13 mouse cellular contexts compared by ENCODE assay signal in genomic region chr19:18255074-18255684, GRCm38 (mm10).
DNase-seq lines count a peak whose midpoint lies in the region; ATAC-seq and TF ChIP-seq lines count a peak whose summit lies in the region.
"Had no signal": no experiment of that assay in that cellular context is flagged by ENCODE, and none has a peak within 500 bp of the region (broad histone marks: within the 10 kb centered on the region; RNA-seq: fewer than 3 reads in every experiment).

No protein-coding gene starts in this region.

- no peaks in the 10 kb centered on the region for H3K9me3 ChIP-seq in kidney, postnatal 0 days (replicated peaks; ENCODE audit: low read length)
- H3K9me3 ChIP-seq in forebrain, embryonic 14.5 days (replicated peaks; ENCODE audit: control insufficient read depth, low read length) = no peaks in the 10 kb centered on the region
- no peaks in the 10 kb centered on the region for H3K9me3 ChIP-seq in limb, embryonic 12.5 days
- no peaks in the 10 kb centered on the region for H3K9me3 ChIP-seq in stomach, embryonic 16.5 days (replicated peaks; ENCODE audit: control insufficient read depth, low read length)
- no peaks in the 10 kb centered on the region for H3K9me3 ChIP-seq in heart, embryonic 11.5 days (replicated peaks; ENCODE audit: control insufficient read depth, low read length)
- H3K9me3 ChIP-seq: heart, embryonic 10.5 days had no signal

- no peak for ATAC-seq in kidney, postnatal 0 days (replicated peaks; ENCODE audit: low FRiP score, low read depth)
- no peak for ATAC-seq in forebrain, embryonic 14.5 days
- ATAC-seq in limb, embryonic 12.5 days (ENCODE audit: insufficient number of reproducible peaks, insufficient read depth, low FRiP score, low TSS enrichment, low read depth) = no peak
- ATAC-seq in stomach, embryonic 16.5 days (ENCODE audit: insufficient read depth, low FRiP score) = no peak
- no peak for ATAC-seq in heart, embryonic 11.5 days (replicated peaks; ENCODE audit: insufficient number of reproducible peaks, low FRiP score, low TSS enrichment)
- ATAC-seq in megakaryocyte progenitor cell, adult 5-6 weeks (replicated peaks; ENCODE audit: poor library complexity) = no peak

- 0 out of 2 replicates have a peak overlapping the region, but pooled peaks have one; percentile 28 for H3K9ac ChIP-seq in kidney, postnatal 0 days (ENCODE audit: low read depth, low read length)
- H3K9ac ChIP-seq in forebrain, embryonic 14.5 days (ENCODE audit: low read length) = no peak overlapping the region
- no peak overlapping the region for H3K9ac ChIP-seq in limb, embryonic 12.5 days (replicated peaks)
- H3K9ac ChIP-seq in stomach, embryonic 16.5 days (ENCODE audit: low read length) = no peak overlapping the region
- H3K9ac ChIP-seq in heart, embryonic 11.5 days (ENCODE audit: low read depth, low read length) = no peak overlapping the region

- H3K4me1 ChIP-seq in kidney, postnatal 0 days (replicated peaks; ENCODE audit: insufficient read depth, low read length) = no peaks in the 10 kb centered on the region
- no peaks in the 10 kb centered on the region for H3K4me1 ChIP-seq in forebrain, embryonic 14.5 days (ENCODE audit: control insufficient read depth, insufficient read depth, low read length)
- H3K4me1 ChIP-seq in limb, embryonic 12.5 days (replicated peaks) = no peaks in the 10 kb centered on the region; the same call in 1 of the 2 replicates
- H3K4me1 ChIP-seq in stomach, embryonic 16.5 days (ENCODE audit: control insufficient read depth, insufficient read depth, low read length) = no peaks in the 10 kb centered on the region
- H3K4me1 ChIP-seq in heart, embryonic 11.5 days (ENCODE audit: control insufficient read depth, insufficient read depth, low read length) = no peaks in the 10 kb centered on the region
- H3K4me1 ChIP-seq: heart, embryonic 10.5 days; megakaryocyte, embryonic 14.5 days had no signal

- no peak overlapping the region for H3K4me3 ChIP-seq in kidney, postnatal 0 days (replicated peaks; ENCODE audit: low read depth, low read length)
- H3K4me3 ChIP-seq in forebrain, embryonic 14.5 days (ENCODE audit: low read depth, low read length) = no peak overlapping the region
- no peak overlapping the region for H3K4me3 ChIP-seq in limb, embryonic 12.5 days (replicated peaks)
- H3K4me3 ChIP-seq in stomach, embryonic 16.5 days (replicated peaks; ENCODE audit: low read length) = peak overlapping the region; percentile 18; the same call in 1 of the 2 replicates
- no peak overlapping the region for H3K4me3 ChIP-seq in heart, embryonic 11.5 days (ENCODE audit: low read depth, low read length)
- H3K4me3 ChIP-seq: heart, embryonic 10.5 days; megakaryocyte, embryonic 14.5 days had no signal

- H3K36me3 ChIP-seq in kidney, postnatal 0 days (ENCODE audit: insufficient read depth, low read length) = no peaks in the 10 kb centered on the region
- no peaks in the 10 kb centered on the region for H3K36me3 ChIP-seq in forebrain, embryonic 14.5 days (ENCODE audit: control insufficient read depth, insufficient read depth, low read length)
- no peaks in the 10 kb centered on the region for H3K36me3 ChIP-seq in limb, embryonic 12.5 days
- H3K36me3 ChIP-seq in stomach, embryonic 16.5 days (ENCODE audit: control insufficient read depth, insufficient read depth, low read length) = no peaks in the 10 kb centered on the region
- no peaks in the 10 kb centered on the region for H3K36me3 ChIP-seq in heart, embryonic 11.5 days (ENCODE audit: control insufficient read depth, insufficient read depth, low read length)
- H3K36me3 ChIP-seq: heart, embryonic 10.5 days had no signal

- 43% methylated on average over 14 of the region's 14 CpGs for WGBS in kidney, postnatal 0 days
- WGBS in forebrain, embryonic 14.5 days = 64% methylated on average over 14 of the region's 14 CpGs
- 60% methylated on average over 14 of the region's 14 CpGs for WGBS in limb, embryonic 12.5 days
- 55% methylated on average over 14 of the region's 14 CpGs for WGBS in stomach, embryonic 16.5 days
- 82% methylated on average over 14 of the region's 14 CpGs for whole genome bisulfite sequencing in heart, embryonic 11.5 days (ENCODE audit: insufficient replicate concordance)

- H3K27ac ChIP-seq in kidney, postnatal 0 days = no peak overlapping the region
- H3K27ac ChIP-seq in forebrain, embryonic 14.5 days (ENCODE audit: low read depth, low read length) = no peak overlapping the region
- no peak overlapping the region for H3K27ac ChIP-seq in limb, embryonic 12.5 days
- no peak overlapping the region for H3K27ac ChIP-seq in stomach, embryonic 16.5 days (ENCODE audit: low read length)
- no peak overlapping the region for H3K27ac ChIP-seq in heart, embryonic 11.5 days (ENCODE audit: low read depth, low read length)
- H3K27ac ChIP-seq: heart, embryonic 10.5 days had no signal

- peak; percentile 49 for DNase-seq in kidney, postnatal 0 days (ENCODE audit: low spot score)
- no peak for DNase-seq in kidney, adult 8-10 months
- peak; percentile 7 for DNase-seq in forebrain, embryonic 14.5 days (ENCODE audit: low spot score)
- no peak for DNase-seq in layer of hippocampus, adult 8-10 months (ENCODE audit: low spot score in 2 of 2)
- DNase-seq: cerebellum, postnatal 36 days; kidney, postnatal 36 days had no signal

- no peaks in the 10 kb centered on the region for H3K27me3 ChIP-seq in kidney, postnatal 0 days (ENCODE audit: insufficient read depth, low read length)
- H3K27me3 ChIP-seq in forebrain, embryonic 14.5 days (replicated peaks; ENCODE audit: control insufficient read depth, insufficient read depth, low read length) = no peaks in the 10 kb centered on the region
- H3K27me3 ChIP-seq in limb, embryonic 12.5 days = no peaks in the 10 kb centered on the region
- H3K27me3 ChIP-seq in stomach, embryonic 16.5 days (ENCODE audit: control insufficient read depth, insufficient read depth, low read length) = no peaks in the 10 kb centered on the region
- no peaks in the 10 kb centered on the region for H3K27me3 ChIP-seq in heart, embryonic 11.5 days (ENCODE audit: control insufficient read depth, insufficient read depth, low read length)
- H3K27me3 ChIP-seq: megakaryocyte, embryonic 14.5 days had no signal

- peak overlapping the region; percentile 45 for H3K4me2 ChIP-seq in kidney, postnatal 0 days (ENCODE audit: low read length)
- peak overlapping the region; percentile 29 for H3K4me2 ChIP-seq in forebrain, embryonic 14.5 days (ENCODE audit: low read length)
- peak overlapping the region; percentile 15; the same call in 1 of the 2 replicates for H3K4me2 ChIP-seq in limb, embryonic 12.5 days
- H3K4me2 ChIP-seq in stomach, embryonic 16.5 days (ENCODE audit: low read depth, low read length) = peak overlapping the region; percentile 43
- H3K4me2 ChIP-seq in heart, embryonic 11.5 days = no peak overlapping the region
- H3K4me2 ChIP-seq: liver, embryonic 11.5 days had no signal

- TF ChIP-seq CTCF in kidney, postnatal 0 days (IDR thresholded peaks at IDR 0.05; ENCODE audit: low read depth) = no peak

Comparison
In these comparisons a context has a peak if more than half of its experiments do, and no peak if none do; other contexts are left out.
1. DNase-seq: peak in kidney, postnatal 0 days (single experiment) and forebrain, embryonic 14.5 days (single experiment); none in kidney, adult 8-10 months (0 of 2) and layer of hippocampus, adult 8-10 months (0 of 2).